Mouse (Mus musculus): ENCODE data around the gene Zfyve26. TPM values are rescaled to one million over a fixed set of nuclear protein-coding genes. Genes with fewer than 3 reads are reported as not detected.
"Not testable (repeated sequence)": the region's sequence is repeated elsewhere in the genome, so short reads cannot be mapped to it uniquely, and the experiment has no call there.

Gene Zfyve26
- polyA plus RNA-seq (2015; fragmentation: Nextera tagmentation; extraction: Ambion mirVana): 7.4 and 8.1 TPM in 2 replicates

DNA sequence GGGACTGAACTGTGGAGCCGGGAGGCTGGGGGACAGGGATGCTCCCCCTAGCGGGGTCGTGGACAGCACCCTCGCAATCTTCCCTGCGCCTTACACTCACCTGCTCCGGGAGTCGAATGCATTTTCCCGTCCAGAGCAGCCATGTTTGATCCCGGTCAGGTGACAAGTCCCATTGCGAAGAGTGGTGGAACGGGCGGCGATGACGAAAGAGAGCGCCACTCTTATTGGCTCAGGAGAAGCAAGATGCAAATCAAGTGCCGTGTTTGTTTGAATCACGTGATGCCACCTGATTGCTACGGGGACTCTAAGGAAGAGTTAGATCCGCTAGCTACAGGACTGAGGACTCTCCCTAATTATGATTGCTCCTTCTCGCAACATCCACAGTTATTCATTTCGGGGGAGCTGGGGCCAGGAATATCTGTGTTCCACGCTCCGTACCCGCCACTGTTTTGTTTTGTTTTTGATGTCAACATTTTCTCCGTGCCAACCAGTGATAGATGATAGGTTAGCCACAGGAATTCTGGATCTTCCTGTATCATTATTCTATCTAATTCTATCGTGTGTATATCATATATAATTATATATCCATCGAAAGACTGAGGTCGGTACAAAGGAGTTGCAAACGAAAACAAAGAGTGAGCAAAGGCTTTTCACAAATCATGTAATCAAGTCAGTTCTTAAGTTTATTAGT, at the start of gene Zfyve26:
TSS of gene Zfyve26 (minus strand) at position 179 of the 691 bp plus-strand sequence.
- no peaks in the 10 kb centered on the region for H3K27me3 ChIP-seq (replicated peaks)
- H3K4me3 ChIP-seq: peak within 1 kb of the TSS; percentile 82
- H3K27ac ChIP-seq (replicated peaks): peak within 1 kb of the TSS; percentile 84
- H3K36me3 ChIP-seq: peaks cover 24% of the 10 kb centered on the region
- H3K4me1 ChIP-seq: peaks cover 19% of the 10 kb centered on the region
- peak within 1 kb of the TSS; percentile 89 for H3K4me2 ChIP-seq
- 1% methylated on average over 29 of the region's 29 CpGs for WGBS
- ATAC-seq (ENCODE audit: extremely low read depth, insufficient number of reproducible peaks, low FRiP score, low TSS enrichment): peak; percentile 94
- no peaks in the 10 kb centered on the region for H3K9me3 ChIP-seq
- H3K9ac ChIP-seq: peak within 1 kb of the TSS; percentile 85

GRCm38 (mm10) chr12:79341291-79341845, 45.3 kb upstream of the Zfyve26 start:
- Histone ChIP-seq H3K4me2 (no peak overlapping the region), H3K4me3 (no peak overlapping the region), H3K36me3 (no peaks in the 10 kb centered on the region), H3K9ac (no peak overlapping the region), H3K4me1 (no peaks in the 10 kb centered on the region), H3K27ac (replicated peaks) (no peak overlapping the region), H3K27me3 (replicated peaks) (no peaks in the 10 kb centered on the region), H3K9me3 (no peaks in the 10 kb centered on the region)
- ATAC-seq (ENCODE audit: extremely low read depth, insufficient number of reproducible peaks, low FRiP score, low TSS enrichment): no peak
- 75% methylated on average over 6 of the region's 6 CpGs for WGBS

DNA sequence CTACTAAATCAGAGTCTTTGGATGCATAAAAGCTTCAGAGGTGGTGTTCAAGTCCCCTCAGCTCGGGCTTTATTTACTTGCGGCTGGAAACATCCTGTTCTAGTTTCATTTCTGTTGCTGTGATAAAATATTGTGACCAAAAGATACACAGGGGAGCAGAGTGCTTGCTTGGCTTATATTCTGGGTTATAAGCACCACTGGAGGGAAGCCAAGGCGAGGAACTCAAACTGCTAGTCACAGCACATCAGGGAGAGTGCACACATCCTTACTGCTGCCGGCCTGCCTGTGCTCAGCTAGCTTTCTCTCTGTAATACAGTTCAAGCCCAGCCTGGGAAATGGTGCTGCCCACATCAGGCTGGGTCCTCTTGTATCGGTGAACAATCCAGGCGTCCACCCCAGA, 44.4 kb upstream of the Zfyve26 start:
- H3K9me3 ChIP-seq: no peaks in the 10 kb centered on the region
- no peak overlapping the region for H3K27ac ChIP-seq (replicated peaks)
- no peaks in the 10 kb centered on the region for H3K4me1 ChIP-seq
- no peaks in the 10 kb centered on the region for H3K36me3 ChIP-seq
- 71% methylated on average over 6 of the region's 6 CpGs for WGBS
- no peak overlapping the region for H3K4me3 ChIP-seq
- no peak for ATAC-seq (ENCODE audit: extremely low read depth, insufficient number of reproducible peaks, low FRiP score, low TSS enrichment)
- no peak overlapping the region for H3K9ac ChIP-seq
- no peak overlapping the region for H3K4me2 ChIP-seq
- no peaks in the 10 kb centered on the region for H3K27me3 ChIP-seq (replicated peaks)

- H3K4me3 ChIP-seq: no peak overlapping the region
- no peak overlapping the region for H3K9ac ChIP-seq
- no peak overlapping the region for H3K27ac ChIP-seq (replicated peaks)
Observed at GRCm38 (mm10) chr12:79338791-79339190, 42.7 kb upstream of the Zfyve26 start.

DNA sequence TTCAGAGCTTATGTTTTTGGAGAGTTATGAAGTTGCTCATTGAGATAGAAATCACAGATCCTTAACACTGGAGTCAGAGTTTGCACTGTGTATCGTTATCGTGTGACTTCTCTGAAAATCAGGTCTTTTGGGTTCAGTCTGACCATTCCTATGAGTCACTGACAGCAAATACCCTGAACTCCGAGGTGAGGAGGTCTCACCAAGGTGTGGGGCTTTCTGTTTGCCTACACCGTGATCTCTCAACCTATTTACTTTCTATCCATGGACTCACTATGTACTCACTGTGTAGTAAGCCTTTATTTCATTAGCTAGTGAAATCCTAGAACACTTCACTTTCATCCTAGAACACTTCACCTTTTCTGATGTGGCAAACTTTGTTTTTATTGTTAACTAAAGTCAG, 35.6 kb upstream of the Zfyve26 start:
- H3K4me2 ChIP-seq: no peak overlapping the region
- no peaks in the 10 kb centered on the region for H3K4me1 ChIP-seq
- H3K9ac ChIP-seq: no peak overlapping the region
- no peaks in the 10 kb centered on the region for H3K27me3 ChIP-seq (replicated peaks)
- ATAC-seq (ENCODE audit: extremely low read depth, insufficient number of reproducible peaks, low FRiP score, low TSS enrichment): no peak
- 81% methylated on average over 4 of the region's 4 CpGs for WGBS
- H3K27ac ChIP-seq (replicated peaks): no peak overlapping the region
- H3K9me3 ChIP-seq: peaks cover 5% of the 10 kb centered on the region
- H3K36me3 ChIP-seq: peaks cover 14% of the 10 kb centered on the region
- no peak overlapping the region for H3K4me3 ChIP-seq

More at GRCm38 (mm10) chr12:79338791-79339190, 42.7 kb upstream of the Zfyve26 start:
- no peak overlapping the region for H3K4me2 ChIP-seq
- H3K27me3 ChIP-seq (replicated peaks): no peaks in the 10 kb centered on the region
- peaks cover 13% of the 10 kb centered on the region for H3K36me3 ChIP-seq
- H3K4me1 ChIP-seq: no peaks in the 10 kb centered on the region
- peaks cover 5% of the 10 kb centered on the region for H3K9me3 ChIP-seq
- 72% methylated on average over 8 of the region's 8 CpGs for WGBS
- no peak for ATAC-seq (ENCODE audit: extremely low read depth, insufficient number of reproducible peaks, low FRiP score, low TSS enrichment)

- peaks cover 14% of the 10 kb centered on the region for H3K36me3 ChIP-seq
- no peak overlapping the region for H3K27ac ChIP-seq (replicated peaks)
- peaks cover 5% of the 10 kb centered on the region for H3K9me3 ChIP-seq
- no peak overlapping the region for H3K4me2 ChIP-seq
- ATAC-seq (ENCODE audit: extremely low read depth, insufficient number of reproducible peaks, low FRiP score, low TSS enrichment): no peak
- no peaks in the 10 kb centered on the region for H3K27me3 ChIP-seq (replicated peaks)
- 67% methylated on average over 2 of the region's 2 CpGs for WGBS
- H3K9ac ChIP-seq: no peak overlapping the region
- H3K4me3 ChIP-seq: no peak overlapping the region
- no peaks in the 10 kb centered on the region for H3K4me1 ChIP-seq
Observed at GRCm38 (mm10) chr12:79330571-79330970, 34.5 kb upstream of the Zfyve26 start.

GRCm38 (mm10) chr12:79327868-79328267, 31.8 kb upstream of the Zfyve26 start:
- WGBS: 73% methylated on average over 2 of the region's 2 CpGs

DNA sequence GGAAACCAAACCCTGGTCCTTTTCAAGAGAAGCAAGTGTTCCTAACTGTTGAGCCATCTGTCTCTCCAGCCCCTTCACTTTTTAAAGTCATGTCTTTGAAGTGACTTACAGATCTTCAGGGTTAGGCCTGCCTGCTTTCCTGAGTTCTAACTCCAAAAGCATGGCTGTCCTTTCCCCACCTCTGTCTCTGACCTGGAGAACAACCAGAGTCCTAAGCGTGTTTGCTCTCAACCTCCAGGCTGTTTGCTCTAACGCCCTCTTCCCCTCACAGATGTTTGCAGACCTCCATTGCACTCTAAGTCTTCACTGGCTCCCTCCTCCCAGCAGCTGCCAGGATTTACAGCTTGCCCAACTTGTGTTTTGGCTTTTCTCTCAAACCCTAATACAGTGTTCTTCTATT, 30.6 kb upstream of the Zfyve26 start:
- Histone ChIP-seq H3K9me3 (no peaks in the 10 kb centered on the region), H3K4me2 (no peak overlapping the region), H3K4me1 (no peaks in the 10 kb centered on the region), H3K4me3 (no peak overlapping the region), H3K27ac (replicated peaks) (no peak overlapping the region), H3K27me3 (replicated peaks) (no peaks in the 10 kb centered on the region), H3K36me3 (no peaks in the 10 kb centered on the region), H3K9ac (no peak overlapping the region)
- no peak for ATAC-seq (ENCODE audit: extremely low read depth, insufficient number of reproducible peaks, low FRiP score, low TSS enrichment)
- WGBS: 85% methylated on average over 2 of the region's 2 CpGs

More at GRCm38 (mm10) chr12:79327868-79328267, 31.8 kb upstream of the Zfyve26 start:
- no peak overlapping the region for H3K27ac ChIP-seq (replicated peaks)
- no peak overlapping the region for H3K4me2 ChIP-seq
- no peaks in the 10 kb centered on the region for H3K9me3 ChIP-seq
- no peaks in the 10 kb centered on the region for H3K36me3 ChIP-seq
- H3K9ac ChIP-seq: no peak overlapping the region
- H3K4me1 ChIP-seq: no peaks in the 10 kb centered on the region
- H3K27me3 ChIP-seq (replicated peaks): no peaks in the 10 kb centered on the region
- H3K4me3 ChIP-seq: no peak overlapping the region
- no peak for ATAC-seq (ENCODE audit: extremely low read depth, insufficient number of reproducible peaks, low FRiP score, low TSS enrichment)

GRCm38 (mm10) chr12:79326236-79326635, 30.1 kb upstream of the Zfyve26 start:
- 41% methylated on average over 2 of the region's 2 CpGs for WGBS
- H3K27me3 ChIP-seq (replicated peaks): no peaks in the 10 kb centered on the region
- H3K36me3 ChIP-seq: no peaks in the 10 kb centered on the region
- ATAC-seq (ENCODE audit: extremely low read depth, insufficient number of reproducible peaks, low FRiP score, low TSS enrichment): no peak
- no peak overlapping the region for H3K9ac ChIP-seq
- no peaks in the 10 kb centered on the region for H3K4me1 ChIP-seq
- no peak overlapping the region for H3K4me2 ChIP-seq
- H3K4me3 ChIP-seq: no peak overlapping the region
- no peak overlapping the region for H3K27ac ChIP-seq (replicated peaks)
- no peaks in the 10 kb centered on the region for H3K9me3 ChIP-seq

DNA sequence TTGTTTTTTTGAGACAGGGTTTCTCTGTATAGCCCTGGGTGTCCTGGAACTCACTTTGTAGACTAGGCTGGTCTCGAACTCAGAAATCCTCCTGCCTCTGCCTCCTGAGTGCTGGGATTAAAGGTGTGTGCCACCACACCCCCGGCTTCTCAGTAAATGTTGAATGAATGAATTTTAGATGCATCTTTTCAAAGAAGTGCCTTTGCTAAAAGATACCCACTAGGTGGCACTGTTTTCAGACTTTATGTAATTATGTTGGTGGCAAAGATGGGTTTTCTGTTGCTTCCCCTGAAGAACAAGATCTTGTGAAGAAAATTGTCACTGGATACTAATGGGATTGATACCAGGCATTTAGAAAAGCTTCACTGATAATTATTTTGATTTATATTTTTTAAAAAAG, 26.4 kb upstream of the Zfyve26 start:
- not testable (repeated sequence) for H3K9ac ChIP-seq; H3K27ac ChIP-seq (replicated peaks); H3K4me2 ChIP-seq; H3K36me3 ChIP-seq; H3K27me3 ChIP-seq (replicated peaks); ATAC-seq (ENCODE audit: extremely low read depth, insufficient number of reproducible peaks, low FRiP score, low TSS enrichment); H3K9me3 ChIP-seq; H3K4me3 ChIP-seq; H3K4me1 ChIP-seq
- 56% methylated on average over 2 of the region's 2 CpGs for WGBS

GRCm38 (mm10) chr12:79320895-79321294, 24.8 kb upstream of the Zfyve26 start:
- no peak overlapping the region for H3K9ac ChIP-seq
- no peak overlapping the region for H3K4me3 ChIP-seq
- no peak overlapping the region for H3K4me2 ChIP-seq
- no peak for ATAC-seq (ENCODE audit: extremely low read depth, insufficient number of reproducible peaks, low FRiP score, low TSS enrichment)
- 72% methylated on average over 5 of the region's 5 CpGs for WGBS
- H3K9me3 ChIP-seq: no peaks in the 10 kb centered on the region
- H3K27ac ChIP-seq (replicated peaks): no peak overlapping the region
- H3K36me3 ChIP-seq: no peaks in the 10 kb centered on the region
- no peaks in the 10 kb centered on the region for H3K4me1 ChIP-seq
- H3K27me3 ChIP-seq (replicated peaks): no peaks in the 10 kb centered on the region

DNA sequence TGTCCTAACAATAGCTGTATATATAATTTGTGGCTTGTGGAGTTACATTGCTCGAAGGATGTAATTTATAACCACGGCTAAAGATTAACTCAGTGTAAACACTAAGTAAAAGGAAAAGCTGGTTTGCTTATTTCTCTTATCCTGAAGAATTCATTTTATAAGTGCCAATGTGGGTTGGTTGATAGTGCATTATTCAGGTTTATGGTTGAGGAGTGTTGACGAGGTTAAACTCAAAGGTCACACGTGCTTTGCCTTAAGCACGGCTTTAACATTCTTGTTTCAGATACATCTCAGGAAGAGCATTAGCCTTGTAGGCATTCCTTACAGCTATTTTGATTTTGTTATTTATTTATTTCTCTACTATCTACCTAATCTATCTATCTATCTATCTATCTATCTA, 21.2 kb upstream of the Zfyve26 start:
- 85% methylated on average over 5 of the region's 5 CpGs for WGBS
- Histone ChIP-seq H3K4me2 (no peak overlapping the region), H3K4me3 (no peak overlapping the region), H3K27me3 (replicated peaks) (no peaks in the 10 kb centered on the region), H3K9me3 (no peaks in the 10 kb centered on the region), H3K4me1 (no peaks in the 10 kb centered on the region), H3K36me3 (peaks cover 5% of the 10 kb centered on the region), H3K9ac (no peak overlapping the region), H3K27ac (replicated peaks) (no peak overlapping the region)
- ATAC-seq (ENCODE audit: extremely low read depth, insufficient number of reproducible peaks, low FRiP score, low TSS enrichment): no peak
